Mouse (Mus musculus) ES-Bruce4 (cell line): Measurements from ENCODE around the gene Ism1. TPM values are rescaled to one million over a fixed set of nuclear protein-coding genes. Genes with fewer than 3 reads are reported as not detected.

Experiments
- H3K27ac ChIP-seq: 2 replicates; pipeline ENCODE4 v1.5.1; 2012; ENCODE audit warnings: low read length, inconsistent platforms; ENCODE audit not compliant: insufficient read depth
- H3K27me3 ChIP-seq: 2 replicates; pipeline ENCODE4 v1.6.1; 2012; ENCODE audit warnings: mild to moderate bottlenecking, low read length, inconsistent platforms; ENCODE audit not compliant: control insufficient read depth, poor library complexity, insufficient read depth, severe bottlenecking
- H3K36me3 ChIP-seq: 2 replicates; pipeline ENCODE4 v1.6.1; 2012; ENCODE audit warnings: inconsistent platforms, mild to moderate bottlenecking, low read length, moderate library complexity; ENCODE audit not compliant: control insufficient read depth, poor library complexity, insufficient read depth, severe bottlenecking
- H3K4me1 ChIP-seq: one replicate; pipeline ENCODE4 v1.8.1; 2011; ENCODE audit warnings: low read length; ENCODE audit not compliant: control insufficient read depth, insufficient read depth
- H3K4me3 ChIP-seq: 2 replicates; pipeline ENCODE4 v1.5.1; 2011; ENCODE audit warnings: low read depth, mild to moderate bottlenecking, low read length
- H3K9ac ChIP-seq: 2 replicates; pipeline ENCODE4 v1.6.1; 2012; ENCODE audit warnings: low read depth, mild to moderate bottlenecking, inconsistent platforms; ENCODE audit not compliant: poor library complexity, severe bottlenecking
- H3K9me3 ChIP-seq: replicated peaks from 2 replicates; pipeline ENCODE4 v1.6.1; 2012; ENCODE audit warnings: mild to moderate bottlenecking, low read length, inconsistent platforms; ENCODE audit not compliant: control insufficient read depth, poor library complexity, insufficient read depth, severe bottlenecking
- CTCF ChIP-seq: IDR thresholded peaks from one replicate; pipeline ENCODE4 v1.8.1; 2011; ENCODE audit warnings: low read depth, low read length
- EP300 ChIP-seq: IDR thresholded peaks from 2 replicates; pipeline ENCODE4 v1.6.1; 2011; ENCODE audit warnings: low read depth, low read length; ENCODE audit not compliant: insufficient read depth
- POLR2A ChIP-seq: IDR thresholded peaks from one replicate; pipeline ENCODE4 v1.8.1; 2011; ENCODE audit warnings: low read length; ENCODE audit not compliant: insufficient read depth
- polyA plus RNA-seq: library from polyadenylated mRNA; stranded (reverse); fragments of >200 nt; gene quantifications from 2 replicates; pipeline ENCODE4 v1.2.4, GENCODE M21; 2011; ENCODE audit warnings: low read depth; ENCODE audit not compliant: missing spikeins, insufficient read depth, insufficient read length

Gene Ism1
- polyA plus RNA-seq, 1 experiment = not detected

DNA sequence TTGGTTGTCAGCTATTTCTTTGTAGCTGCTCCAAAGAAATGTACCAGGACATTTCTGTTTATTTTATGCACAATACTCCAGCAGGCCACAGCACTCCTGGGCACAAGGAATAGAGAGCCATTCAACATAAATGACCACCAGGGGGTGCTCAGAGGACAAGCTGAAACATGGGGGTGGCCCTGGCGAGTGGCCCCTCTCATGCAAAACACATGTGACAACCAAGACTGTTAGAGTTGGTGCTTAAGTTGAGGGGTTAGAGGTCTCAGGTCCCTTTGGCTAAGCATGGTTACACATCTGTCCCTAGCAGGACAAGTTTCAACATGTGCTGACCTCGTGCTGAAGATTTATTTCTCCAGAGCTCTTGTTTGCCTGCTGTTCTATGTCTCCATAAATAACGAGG lies 100.3 kb downstream of the Ism1 start:
- H3K27ac ChIP-seq = no peak overlapping the region
- H3K36me3 ChIP-seq = no peaks in the 10 kb centered on the region
- no peaks in the 10 kb centered on the region for H3K27me3 ChIP-seq
- no peaks in the 10 kb centered on the region for H3K4me1 ChIP-seq
- no peak overlapping the region for H3K9ac ChIP-seq
- TF ChIP-seq EP300 = no peak
- no peak for TF ChIP-seq POLR2A
- TF ChIP-seq CTCF = peak; percentile 56
- H3K9me3 ChIP-seq = no peaks in the 10 kb centered on the region
- H3K4me3 ChIP-seq = no peak overlapping the region

GRCm38 (mm10) chr2:139783318-139783850 lies 105.4 kb downstream of the Ism1 start:
- no peaks in the 10 kb centered on the region for H3K4me1 ChIP-seq
- TF ChIP-seq EP300 (no peak), POLR2A (no peak)
- H3K27me3 ChIP-seq = no peaks in the 10 kb centered on the region
- H3K27ac ChIP-seq = no peak overlapping the region
- no peak overlapping the region for H3K4me3 ChIP-seq
- H3K9ac ChIP-seq = no peak overlapping the region
- no peaks in the 10 kb centered on the region for H3K9me3 ChIP-seq
- no peaks in the 10 kb centered on the region for H3K36me3 ChIP-seq

DNA sequence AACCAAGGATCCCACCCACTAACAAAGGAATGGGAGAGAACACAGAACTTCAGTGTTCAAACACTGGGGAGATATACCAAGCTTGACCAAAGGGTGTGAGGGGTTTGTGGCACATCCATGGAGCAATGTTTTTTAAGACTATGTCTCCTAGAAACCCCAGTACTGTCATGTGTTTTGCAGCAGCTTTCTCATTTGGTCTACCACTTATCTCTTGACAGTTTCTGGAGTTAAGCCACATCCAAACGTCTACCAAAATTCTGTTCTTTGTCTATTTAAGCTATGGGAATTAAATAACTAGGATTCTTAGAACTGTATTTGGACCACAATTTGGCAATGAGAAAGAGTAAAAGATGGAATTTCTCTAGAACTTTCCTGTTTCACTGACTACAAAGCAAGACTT lies 106.5 kb downstream of the Ism1 start:
- Histone ChIP-seq H3K9ac (no peak overlapping the region), H3K27ac (no peak overlapping the region), H3K9me3 (no peaks in the 10 kb centered on the region), H3K4me1 (no peaks in the 10 kb centered on the region), H3K4me3 (no peak overlapping the region), H3K27me3 (no peaks in the 10 kb centered on the region), H3K36me3 (no peaks in the 10 kb centered on the region)
- TF ChIP-seq POLR2A = no peak
- no peak for TF ChIP-seq CTCF
- no peak for TF ChIP-seq EP300

- no peaks in the 10 kb centered on the region for H3K27me3 ChIP-seq
- H3K4me1 ChIP-seq = no peaks in the 10 kb centered on the region
- TF ChIP-seq EP300 (no peak), CTCF (no peak), POLR2A (no peak)
- no peak overlapping the region for H3K27ac ChIP-seq
- no peaks in the 10 kb centered on the region for H3K36me3 ChIP-seq
- no peak overlapping the region for H3K4me3 ChIP-seq
- H3K9ac ChIP-seq = no peak overlapping the region
- no peaks in the 10 kb centered on the region for H3K9me3 ChIP-seq
These were observed 107.0 kb downstream of the Ism1 start for GRCm38 (mm10) chr2:139784946-139785345.

DNA sequence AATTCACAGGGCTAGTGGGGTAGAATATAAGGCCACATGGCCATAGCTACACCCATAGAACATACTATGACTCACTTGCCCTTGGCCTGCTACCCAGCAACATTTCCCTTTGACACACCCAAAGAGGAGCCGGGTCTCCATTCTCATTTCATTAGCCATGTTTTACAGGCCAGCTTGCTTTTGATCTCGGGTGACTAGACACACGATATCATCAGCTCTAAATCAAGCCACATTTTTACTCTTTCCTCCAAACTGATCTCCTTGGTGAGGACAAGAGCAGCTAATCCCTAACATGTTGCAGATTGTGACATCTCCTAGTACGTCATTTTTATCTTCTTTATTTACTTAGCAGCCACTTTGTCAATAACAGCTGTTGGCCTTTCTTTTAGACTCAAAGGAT lies 110.7 kb downstream of the Ism1 start:
- H3K9me3 ChIP-seq = no peaks in the 10 kb centered on the region
- H3K36me3 ChIP-seq = no peaks in the 10 kb centered on the region
- no peak overlapping the region for H3K9ac ChIP-seq
- H3K4me3 ChIP-seq = no peak overlapping the region
- TF ChIP-seq CTCF = no peak
- no peak for TF ChIP-seq POLR2A
- TF ChIP-seq EP300 = no peak
- no peaks in the 10 kb centered on the region for H3K4me1 ChIP-seq
- no peak overlapping the region for H3K27ac ChIP-seq
- H3K27me3 ChIP-seq = no peaks in the 10 kb centered on the region

- H3K4me3 ChIP-seq = no peak overlapping the region
- H3K9me3 ChIP-seq = no peaks in the 10 kb centered on the region
- no peak overlapping the region for H3K9ac ChIP-seq
- no peaks in the 10 kb centered on the region for H3K36me3 ChIP-seq
- no peak for TF ChIP-seq POLR2A
- TF ChIP-seq CTCF = no peak
- no peak for TF ChIP-seq EP300
- H3K27me3 ChIP-seq = no peaks in the 10 kb centered on the region
- no peaks in the 10 kb centered on the region for H3K4me1 ChIP-seq
- no peak overlapping the region for H3K27ac ChIP-seq
These were observed 114.6 kb downstream of the Ism1 start for GRCm38 (mm10) chr2:139792345-139793120.
